Mouse (Mus musculus) C2C12 (cell line): ENCODE results near the gene Muc4.

Experiments used
- CTCF ChIP-seq: IDR thresholded peaks from one replicate; pipeline ENCODE4 v1.5.1; 2011; ENCODE audit not compliant: control insufficient read depth, insufficient read depth, insufficient read length
- FOSL1 ChIP-seq: IDR thresholded peaks from one replicate; pipeline ENCODE4 v1.8.0; 2011; ENCODE audit warnings: mild to moderate bottlenecking, low read length; ENCODE audit not compliant: poor library complexity, insufficient read depth, severe bottlenecking
- MAX ChIP-seq: IDR thresholded peaks from one replicate; pipeline ENCODE4 v1.6.1; 2011; ENCODE audit warnings: mild to moderate bottlenecking, control low read depth

- TF ChIP-seq CTCF (no peak), MAX (no peak), FOSL1 (no peak)
Measured at GRCm38 (mm10) chr16:32807408-32808185, 71.9 kb downstream of the Muc4 start.
